8 mouse cellular contexts compared by ENCODE assay signal in the genomic region with DNA sequence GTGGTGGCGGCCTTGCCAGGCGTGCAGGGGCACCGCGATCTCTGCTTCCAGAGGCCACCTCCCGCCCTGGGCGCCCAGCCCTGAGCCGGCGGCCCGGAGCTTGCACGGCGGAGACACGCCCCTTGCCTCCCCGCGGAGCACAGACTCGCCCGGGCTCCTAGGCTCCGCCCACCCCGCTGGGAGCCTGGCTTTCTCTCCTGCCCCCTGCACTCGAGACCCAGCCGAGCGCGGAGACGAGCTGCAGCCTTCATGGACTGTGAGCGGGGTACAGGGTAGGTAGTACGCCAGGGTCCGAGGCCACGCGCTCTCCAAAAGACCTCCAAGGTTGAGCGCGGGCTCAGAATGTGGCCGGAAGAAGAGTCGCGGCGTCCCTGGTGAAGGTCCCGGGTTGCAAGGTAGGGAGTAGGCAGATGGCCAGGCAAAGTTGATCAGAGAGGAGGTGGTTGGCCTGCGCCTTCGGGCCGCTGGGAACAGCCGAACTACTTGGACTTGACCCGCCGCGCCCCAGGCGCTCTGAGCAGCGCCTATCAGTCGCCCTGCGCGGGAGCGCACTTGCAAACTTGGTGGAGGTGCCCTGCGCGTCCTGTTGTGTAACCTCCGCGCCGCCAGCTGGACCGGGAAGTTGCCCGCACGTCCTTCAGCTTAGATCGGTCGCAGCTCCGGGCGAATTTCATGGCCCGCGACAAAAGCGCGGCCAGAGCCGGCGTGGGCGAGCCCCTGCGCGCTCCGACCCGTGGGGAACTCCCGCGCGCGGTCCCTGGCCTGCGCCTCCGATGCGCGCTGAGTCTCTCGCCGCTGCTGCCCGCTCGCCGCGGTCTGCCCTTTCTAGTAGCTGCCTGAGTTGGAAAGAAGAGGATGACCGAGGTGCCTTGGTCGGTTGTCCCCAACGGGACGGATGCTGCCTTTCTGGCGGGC. TPM values are rescaled to one million over a fixed set of nuclear protein-coding genes. Genes with fewer than 3 reads are reported as not detected.
DNase-seq lines count a peak whose midpoint lies in the region; ATAC-seq and TF ChIP-seq lines count a peak whose summit lies in the region.

A gene (plus strand): TSS at position 209 of the 915 bp plus-strand sequence.

- H3K27me3 ChIP-seq in embryonic facial prominence, embryonic 14.5 days (replicated peaks; ENCODE audit: control insufficient read depth, insufficient read depth, low read length) = peaks cover 13% of the 10 kb centered on the region
- H3K27me3 ChIP-seq in limb, embryonic 14.5 days (ENCODE audit: control insufficient read depth, insufficient read depth, low read length) = peaks cover 25% of the 10 kb centered on the region
- H3K27me3 ChIP-seq in midbrain, embryonic 15.5 days (replicated peaks) = peaks cover 5% of the 10 kb centered on the region; the same call in 1 of the 2 replicates

- peak within 1 kb of the TSS; percentile 80 for H3K4me3 ChIP-seq in embryonic facial prominence, embryonic 14.5 days (ENCODE audit: low read depth, low read length)
- H3K4me3 ChIP-seq in limb, embryonic 14.5 days (replicated peaks; ENCODE audit: low read length) = peak within 1 kb of the TSS; percentile 67
- H3K4me3 ChIP-seq in midbrain, embryonic 15.5 days = peak within 1 kb of the TSS; percentile 86

- WGBS in embryonic facial prominence, embryonic 14.5 days = under 1% methylated on average over 73 of the region's 90 CpGs
- under 1% methylated on average over 71 of the region's 90 CpGs for WGBS in limb, embryonic 14.5 days
- under 1% methylated on average over 90 of the region's 90 CpGs for WGBS in midbrain, embryonic 15.5 days

- no peaks in the 10 kb centered on the region for H3K9me3 ChIP-seq in embryonic facial prominence, embryonic 14.5 days (ENCODE audit: control insufficient read depth, low read length)
- no peaks in the 10 kb centered on the region for H3K9me3 ChIP-seq in limb, embryonic 14.5 days (ENCODE audit: control insufficient read depth, low read length)
- no peaks in the 10 kb centered on the region for H3K9me3 ChIP-seq in midbrain, embryonic 15.5 days

- H3K9ac ChIP-seq in embryonic facial prominence, embryonic 14.5 days (ENCODE audit: low read depth, low read length) = peak within 1 kb of the TSS; percentile 70
- peak within 1 kb of the TSS; percentile 58 for H3K9ac ChIP-seq in limb, embryonic 14.5 days (ENCODE audit: low read depth, low read length, severe bottlenecking)
- H3K9ac ChIP-seq in midbrain, embryonic 15.5 days = peak within 1 kb of the TSS; percentile 58

- no peak within 1 kb of the TSS for H3K27ac ChIP-seq in embryonic facial prominence, embryonic 14.5 days (replicated peaks; ENCODE audit: low read depth, low read length)
- H3K27ac ChIP-seq in limb, embryonic 14.5 days (replicated peaks; ENCODE audit: low read depth, low read length) = no peak within 1 kb of the TSS
- no peak within 1 kb of the TSS for H3K27ac ChIP-seq in midbrain, embryonic 15.5 days

- TF ChIP-seq POLR2A in limb, embryonic 14.5 days (IDR thresholded peaks at IDR 0.05; ENCODE audit: borderline replicate concordance, extremely low read depth, insufficient read depth, insufficient read length) = no peak

- ATAC-seq in embryonic facial prominence, embryonic 14.5 days (ENCODE audit: low read depth) = peak; percentile 98
- peak; percentile 93 for ATAC-seq in limb, embryonic 14.5 days (ENCODE audit: low FRiP score, low read depth)
- ATAC-seq in midbrain, embryonic 15.5 days (replicated peaks) = peak; percentile 97

- peak; percentile 39 for DNase-seq in layer of hippocampus, adult 11-12 months (ENCODE audit: low spot score)
- DNase-seq in layer of hippocampus, adult 9-10 months (ENCODE audit: low spot score) = no peak
- peak; percentile 92 for DNase-seq in embryonic facial prominence, embryonic 14.5 days (ENCODE audit: low spot score)
- DNase-seq in heart, adult 8-10 months (ENCODE audit: low spot score) = peak; percentile 81
- peak; percentile 85 to 91 for DNase-seq in kidney, adult 8-10 months
- DNase-seq in limb, embryonic 14.5 days (ENCODE audit: low spot score) = peak; percentile 77
- peak; percentile 34 to 37 for DNase-seq in spleen, adult 18-20 months

- H3K4me1 ChIP-seq in embryonic facial prominence, embryonic 14.5 days (ENCODE audit: control insufficient read depth, insufficient read depth, low read length) = no peaks in the 10 kb centered on the region
- no peaks in the 10 kb centered on the region for H3K4me1 ChIP-seq in limb, embryonic 14.5 days (ENCODE audit: control insufficient read depth, insufficient read depth, low read length)
- 0 out of 2 replicates have a peak, but pooled peaks cover 4% of the 10 kb centered on the region for H3K4me1 ChIP-seq in midbrain, embryonic 15.5 days

- 0 out of 2 replicates have a peak, but pooled peaks cover 4% of the 10 kb centered on the region for H3K36me3 ChIP-seq in embryonic facial prominence, embryonic 14.5 days (ENCODE audit: control insufficient read depth, insufficient read depth, low read length)
- no peaks in the 10 kb centered on the region for H3K36me3 ChIP-seq in limb, embryonic 14.5 days (ENCODE audit: control insufficient read depth, insufficient read depth, low read length)
- no peaks in the 10 kb centered on the region for H3K36me3 ChIP-seq in midbrain, embryonic 15.5 days (replicated peaks)

- H3K4me2 ChIP-seq in embryonic facial prominence, embryonic 14.5 days (ENCODE audit: low read depth, low read length) = peak within 1 kb of the TSS; percentile 94
- peak within 1 kb of the TSS; percentile 98 for H3K4me2 ChIP-seq in limb, embryonic 14.5 days (replicated peaks; ENCODE audit: low read depth, low read length, severe bottlenecking)
- H3K4me2 ChIP-seq in midbrain, embryonic 15.5 days = peak within 1 kb of the TSS; percentile 98

RNA-seq across cellular contexts. Expression of the gene that starts here (rescaled TPM):
- polyA plus RNA-seq in embryonic facial prominence, embryonic 14.5 days (2014; fragmentation: Nextera tagmentation; extraction: Ambion mirVana) = 5.9 and 6.4 TPM in 2 replicates
- total RNA-seq in heart, adult 8-10 months (2022) = 10 to 100 TPM; 46.7 to 52.8 (median 51.5) TPM
- polyA plus RNA-seq in limb, embryonic 14.5 days (2012; rRNA removed) = 3.0 and 4.5 TPM in 2 replicates
- polyA plus RNA-seq in limb, embryonic 14.5 days (2014; fragmentation: Nextera tagmentation; extraction: Ambion mirVana) = 2.6 and 3.1 TPM in 2 replicates
- polyA plus RNA-seq in midbrain, embryonic 15.5 days (2015; fragmentation: Nextera tagmentation; extraction: Ambion mirVana) = 5.4 and 5.5 TPM in 2 replicates
